Mouse (Mus musculus): ENCODE results near the gene Gm28374. TPM values are rescaled to one million over a fixed set of nuclear protein-coding genes. Genes with fewer than 3 reads are reported as not detected.

The Gm28374 gene
- total RNA-seq, 2 experiments from 2014 or later, result not detected

DNA sequence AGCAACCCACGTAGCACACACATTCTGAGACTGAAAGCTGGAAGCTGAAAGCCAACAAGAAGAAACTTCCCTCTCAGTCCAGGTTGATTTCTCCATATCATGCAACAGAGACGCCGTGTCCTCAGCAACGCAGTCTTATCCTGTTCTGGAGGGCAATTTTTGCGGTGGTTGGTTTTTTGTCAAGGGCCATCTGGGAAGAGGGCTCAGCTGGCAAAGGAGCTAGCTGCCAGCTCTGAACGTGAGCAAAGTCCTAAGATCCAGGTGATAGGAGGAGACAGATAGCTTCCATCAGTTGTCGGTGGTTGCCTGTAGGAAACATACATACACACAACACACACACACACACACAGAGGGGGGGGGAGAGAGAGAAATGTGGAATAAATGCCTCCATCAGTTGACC, 43.7 kb downstream of the Gm28374 start:
- intact Hi-C loops (cut with DNase I), result no loop called here

DNA sequence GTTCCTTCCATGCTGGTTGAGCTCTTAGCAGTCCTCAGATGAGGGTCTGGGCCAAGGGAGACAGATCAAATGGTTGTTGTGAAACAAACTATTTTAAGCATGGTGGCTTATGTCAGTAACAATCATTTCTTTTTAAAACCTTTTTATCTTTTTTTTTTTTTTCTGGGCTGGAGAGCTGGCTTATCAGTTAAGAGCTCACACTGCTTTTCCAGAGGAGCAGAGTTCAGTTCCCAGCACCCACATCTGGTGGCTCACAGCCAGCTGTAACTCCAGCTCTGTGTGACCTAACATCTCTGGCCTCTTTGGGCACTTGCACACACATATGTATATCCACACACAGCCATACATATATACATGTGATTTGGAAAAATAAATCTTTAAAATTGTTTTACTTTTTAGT, 44.4 kb downstream of the Gm28374 start:
- no peak for DNase-seq (ENCODE audit: extremely low spot score in 1 of 2, low spot score in 2 of 2)
- intact Hi-C loops (cut with DNase I), result no loop called here

More for the DNA sequence above, 43.7 kb downstream of the Gm28374 start:
- DNase-seq (ENCODE audit: extremely low spot score in 1 of 2, low spot score in 2 of 2), result no peak

GRCm38 (mm10) chr19:6035966-6036585, 46.0 kb downstream of the Gm28374 start:
- DNase-seq (ENCODE audit: extremely low spot score in 1 of 2, low spot score in 2 of 2), result no peak
- intact Hi-C loops (cut with DNase I), result no loop called here

GRCm38 (mm10) chr19:6030520-6031280, 51.4 kb downstream of the Gm28374 start:
- intact Hi-C loops (cut with DNase I), result no loop called here

GRCm38 (mm10) chr19:6029426-6029825, 52.6 kb downstream of the Gm28374 start:
- DNase-seq (ENCODE audit: extremely low spot score in 1 of 2, low spot score in 2 of 2), result no peak
- intact Hi-C loops (cut with DNase I), result no loop called here

More at GRCm38 (mm10) chr19:6030520-6031280, 51.4 kb downstream of the Gm28374 start:
- no peak for DNase-seq (ENCODE audit: extremely low spot score in 1 of 2, low spot score in 2 of 2)

DNA sequence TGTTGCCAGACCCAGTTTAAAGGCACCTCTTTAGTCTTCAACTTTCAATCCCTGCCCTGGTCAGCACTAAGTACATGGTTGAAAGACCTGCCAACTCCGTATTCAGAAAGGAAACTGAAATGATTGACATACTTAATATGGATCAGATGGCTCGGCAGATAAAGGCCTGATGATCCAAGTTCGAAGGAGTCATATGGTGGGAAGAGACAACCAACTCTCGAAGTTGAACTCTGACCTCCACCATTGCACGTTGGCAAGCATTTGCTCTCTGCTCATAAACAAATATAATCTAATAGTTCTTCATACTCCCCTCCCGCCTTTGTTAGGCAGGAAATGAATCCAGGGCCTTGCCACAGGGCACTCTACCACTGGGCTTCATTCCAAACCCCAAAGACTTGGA, 53.1 kb downstream of the Gm28374 start:
- DNase-seq (ENCODE audit: extremely low spot score in 1 of 2, low spot score in 2 of 2), result no peak
- intact Hi-C loops (cut with DNase I), result no loop called here

Small RNA genes within 50 kb of the gene (microRNA-seq; reads per million reads assigned to microRNA genes)
- gene Mir6988, result 2.6 reads per million

Other genes with a start within 250 kb of the Gm28374 start
- gene Frmd8, start 207.0 kb downstream of the Gm28374 start, total RNA-seq (2021), result 10 to 100 TPM; 10.7 to 12.4 TPM
- 1 to 10 TPM; 3.4 to 3.8 TPM for gene Slc25a45, start 204.4 kb downstream of the Gm28374 start, total RNA-seq (2021)
- gene Tigd3, start 188.1 kb downstream of the Gm28374 start, total RNA-seq (2021), result 1 to 10 TPM; 6.5 to 8.1 TPM
- 10 to 100 TPM; 76.8 to 80.7 TPM for gene Dpf2, start 169.2 kb downstream of the Gm28374 start, total RNA-seq (2021)
- 1 to 10 TPM; 8.3 to 9.8 TPM for gene Cdc42ep2, start 157.4 kb downstream of the Gm28374 start, total RNA-seq (2021)
- 10 to 100 TPM in 1 of 2 experiments, 1 to 10 TPM in 1; 8.0 to 10.7 TPM for gene Pola2, start 118.1 kb downstream of the Gm28374 start, total RNA-seq (2021)
- gene Slc22a20, start 96.1 kb downstream of the Gm28374 start, total RNA-seq (2021), result not detected
- 10 to 100 TPM; 18.2 to 19.3 TPM for gene Capn1, start 66.4 kb downstream of the Gm28374 start, total RNA-seq (2021)
- gene Syvn1, start 35.7 kb downstream of the Gm28374 start, total RNA-seq (2021), result 10 to 100 TPM; 39.3 to 40.2 TPM
- gene Mrpl49, start 24.5 kb downstream of the Gm28374 start, total RNA-seq (2021), result 10 to 100 TPM; 43.3 to 45.3 TPM
- 100 to 1,000 TPM; 698 to 713 TPM for gene Fau, start 24.4 kb downstream of the Gm28374 start, total RNA-seq (2021)
- 10 to 100 TPM; 37.0 to 41.3 TPM for gene Znhit2, start 21.1 kb downstream of the Gm28374 start, total RNA-seq (2021)
- gene Tm7sf2, start 13.9 kb downstream of the Gm28374 start, total RNA-seq (2021), result 10 to 100 TPM; 61.5 to 63.8 TPM
- gene Vps51, start 5.0 kb downstream of the Gm28374 start, total RNA-seq (2021), result 10 to 100 TPM; 90.8 to 94.8 TPM
- gene Tmem262, start 2.2 kb downstream of the Gm28374 start, total RNA-seq (2021), result not detected
- gene Zfpl1, start 2.7 kb upstream of the Gm28374 start, total RNA-seq (2021), result 10 to 100 TPM; 36.3 to 37.9 TPM
- gene Cdca5, start 2.7 kb upstream of the Gm28374 start, total RNA-seq (2021), result under 1 TPM; 0.90 to 0.95 TPM
- not detected for gene AC131692.1, start 12.2 kb upstream of the Gm28374 start, total RNA-seq (2021)
- gene Naaladl1, start 23.5 kb upstream of the Gm28374 start, total RNA-seq (2021), result under 1 TPM; 0.13 to 0.18 TPM
- 10 to 100 TPM; 23.0 to 24.7 TPM for gene Sac3d1, start 36.4 kb upstream of the Gm28374 start, total RNA-seq (2021)
- 10 to 100 TPM; 39.1 to 41.3 TPM for gene Snx15, start 46.0 kb upstream of the Gm28374 start, total RNA-seq (2021)
- under 1 TPM in 1 of 2 experiments, not detected in 1; 0.43 TPM for gene Batf2, start 58.7 kb upstream of the Gm28374 start, total RNA-seq (2021)
- gene Arl2, start 59.3 kb upstream of the Gm28374 start, total RNA-seq (2021), result 10 to 100 TPM; 58.2 to 59.9 TPM
- gene Majin, start 102.1 kb upstream of the Gm28374 start, total RNA-seq (2021), result not detected
- gene Gpha2, start 144.1 kb upstream of the Gm28374 start, total RNA-seq (2021), result not detected
- 100 to 1,000 TPM; 214 to 224 TPM for gene Ppp2r5b, start 153.6 kb upstream of the Gm28374 start, total RNA-seq (2021)
- 10 to 100 TPM; 32.9 to 34.9 TPM for gene Atg2a, start 159.4 kb upstream of the Gm28374 start, total RNA-seq (2021)
- 10 to 100 TPM; 45.0 to 49.0 TPM for gene Ehd1, start 194.5 kb upstream of the Gm28374 start, total RNA-seq (2021)
- gene Cdc42bpg, start 224.2 kb upstream of the Gm28374 start, total RNA-seq (2021), result 1 to 10 TPM; 2.6 to 4.8 TPM

All from left cerebral cortex, postnatal 10 days (tissue).